Mouse (Mus musculus) spleen, adult 18-20 months (tissue): ENCODE data around the gene Ndnf.

ENCODE experiments used
- DNase-seq, 2 experiments: peaks; one replicate each; pipeline ENCODE4 v3.0.0; 2022; ENCODE audit warnings: mixed read lengths in 2 of 2

Ndnf gene

DNA sequence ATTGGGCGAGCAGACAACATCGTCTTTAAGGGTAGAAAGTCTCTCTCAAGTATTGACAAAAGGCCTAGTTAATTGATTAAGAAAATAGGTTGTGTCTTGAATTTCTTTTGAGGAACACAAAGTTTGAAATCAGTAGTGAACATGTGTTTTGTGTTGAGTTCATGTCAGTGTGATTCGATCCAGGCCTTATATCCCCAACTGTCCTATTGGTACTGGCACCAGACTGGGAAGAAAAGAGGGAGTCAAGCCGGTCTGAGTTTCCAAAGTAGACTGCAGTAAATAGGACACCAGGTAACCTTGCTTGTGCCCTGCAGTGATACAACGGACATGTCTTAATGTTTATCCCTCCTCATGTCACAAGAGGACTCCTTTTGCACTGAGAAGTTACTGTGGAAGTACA, 87.8 kb downstream of the Ndnf start:
- no peak for DNase-seq

DNA sequence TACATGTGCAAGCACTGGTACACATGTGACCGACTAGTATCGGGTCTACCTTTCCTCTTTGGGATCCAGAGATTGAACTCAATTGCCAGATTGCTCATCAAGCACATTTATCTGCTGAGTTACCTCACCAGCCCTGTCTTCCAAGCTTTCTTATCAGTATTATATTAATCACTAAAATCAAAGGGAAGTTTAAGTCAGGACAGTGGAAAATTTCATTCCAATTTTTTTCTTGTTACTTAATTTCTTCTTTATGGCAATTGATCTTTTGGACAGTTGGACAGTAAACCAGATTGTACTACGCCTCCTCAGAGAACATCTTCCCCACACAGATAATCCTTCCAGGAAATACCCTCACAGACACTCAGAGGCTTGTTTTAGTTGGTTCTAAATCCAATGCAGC, 88.7 kb downstream of the Ndnf start:
- DNase-seq = no peak
